Mouse (Mus musculus): ENCODE results near the gene Olfr15. TPM values are rescaled to one million over a fixed set of nuclear protein-coding genes. Genes with fewer than 3 reads are reported as not detected.
A peak's percentile ranks its signal among the peaks of the same experiment; 100 is the strongest.

The Olfr15 gene
- polyA plus RNA-seq, 1 experiment, result not detected

DNA sequence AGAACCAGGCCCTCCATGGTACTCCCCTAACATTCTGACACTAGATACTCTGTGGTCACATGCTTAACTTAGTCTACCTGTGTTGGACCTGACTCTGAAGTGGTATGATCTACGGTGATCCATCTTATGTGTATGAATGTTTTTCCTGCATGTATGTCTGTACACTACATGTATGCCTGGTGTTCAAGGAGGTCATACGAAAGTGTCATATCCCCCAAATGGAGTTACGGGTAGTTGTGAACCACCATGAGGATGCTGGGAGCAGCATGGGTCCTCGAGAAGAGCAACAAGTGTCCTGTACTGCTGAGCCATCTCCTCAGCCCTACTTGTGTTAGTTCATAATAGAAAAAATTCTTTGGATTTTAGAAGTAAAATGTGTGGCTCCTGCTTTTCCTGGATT is 45.7 kb downstream of the Olfr15 start:
- H3K79me2 ChIP-seq (ENCODE audit: control insufficient read depth, insufficient read depth), result peaks cover 7% of the 10 kb centered on the region
- peaks cover 12% of the 10 kb centered on the region for H3K36me3 ChIP-seq (ENCODE audit: control insufficient read depth, insufficient read depth)
- TF ChIP-seq MYOD1 (IDR thresholded peaks at IDR 0.05; ENCODE audit: control insufficient read depth in 1 of 3, insufficient read length in 2 of 3, low read depth in 2 of 3), result no peak
- TF ChIP-seq MYOG (IDR thresholded peaks at IDR 0.05; ENCODE audit: control insufficient read depth in 1 of 3, insufficient read depth in 1 of 3, insufficient read length in 2 of 3, low read depth in 2 of 3), result no peak
- no peak for TF ChIP-seq CEBPB (IDR thresholded peaks at IDR 0.05; ENCODE audit: insufficient read depth, poor library complexity, severe bottlenecking)
- no peak for TF ChIP-seq USF1 (IDR thresholded peaks at IDR 0.05; ENCODE audit: low read depth)
- no peak for TF ChIP-seq POLR2AphosphoS2 (IDR thresholded peaks at IDR 0.05; ENCODE audit: insufficient read length, low read depth)
- TF ChIP-seq MAX (IDR thresholded peaks at IDR 0.05; ENCODE audit: low read depth), result no peak
- TF ChIP-seq TCF12 (IDR thresholded peaks at IDR 0.05; ENCODE audit: insufficient read depth, poor library complexity, severe bottlenecking), result no peak
- no peak for TF ChIP-seq POLR2A (IDR thresholded peaks at IDR 0.05; ENCODE audit: insufficient read length, low read depth)
- TF ChIP-seq TCF3 (IDR thresholded peaks at IDR 0.05; ENCODE audit: insufficient read length, low read depth), result no peak
- no peak for TF ChIP-seq REST (IDR thresholded peaks at IDR 0.05; ENCODE audit: insufficient read depth, insufficient read length)
- TF ChIP-seq E2F4 (IDR thresholded peaks at IDR 0.05; ENCODE audit: insufficient read depth), result no peak
- TF ChIP-seq SRF (IDR thresholded peaks at IDR 0.05; ENCODE audit: control insufficient read depth, insufficient read length, low read depth), result no peak
- no peaks in the 10 kb centered on the region for H3K27me3 ChIP-seq (ENCODE audit: control insufficient read depth, insufficient read depth, insufficient read length)
- H3K4me3 ChIP-seq, result no peak overlapping the region
- H3ac ChIP-seq (ENCODE audit: control insufficient read depth, insufficient read length), result no peak overlapping the region
- no peak overlapping the region for H3K4me2 ChIP-seq (ENCODE audit: low read depth)

DNA sequence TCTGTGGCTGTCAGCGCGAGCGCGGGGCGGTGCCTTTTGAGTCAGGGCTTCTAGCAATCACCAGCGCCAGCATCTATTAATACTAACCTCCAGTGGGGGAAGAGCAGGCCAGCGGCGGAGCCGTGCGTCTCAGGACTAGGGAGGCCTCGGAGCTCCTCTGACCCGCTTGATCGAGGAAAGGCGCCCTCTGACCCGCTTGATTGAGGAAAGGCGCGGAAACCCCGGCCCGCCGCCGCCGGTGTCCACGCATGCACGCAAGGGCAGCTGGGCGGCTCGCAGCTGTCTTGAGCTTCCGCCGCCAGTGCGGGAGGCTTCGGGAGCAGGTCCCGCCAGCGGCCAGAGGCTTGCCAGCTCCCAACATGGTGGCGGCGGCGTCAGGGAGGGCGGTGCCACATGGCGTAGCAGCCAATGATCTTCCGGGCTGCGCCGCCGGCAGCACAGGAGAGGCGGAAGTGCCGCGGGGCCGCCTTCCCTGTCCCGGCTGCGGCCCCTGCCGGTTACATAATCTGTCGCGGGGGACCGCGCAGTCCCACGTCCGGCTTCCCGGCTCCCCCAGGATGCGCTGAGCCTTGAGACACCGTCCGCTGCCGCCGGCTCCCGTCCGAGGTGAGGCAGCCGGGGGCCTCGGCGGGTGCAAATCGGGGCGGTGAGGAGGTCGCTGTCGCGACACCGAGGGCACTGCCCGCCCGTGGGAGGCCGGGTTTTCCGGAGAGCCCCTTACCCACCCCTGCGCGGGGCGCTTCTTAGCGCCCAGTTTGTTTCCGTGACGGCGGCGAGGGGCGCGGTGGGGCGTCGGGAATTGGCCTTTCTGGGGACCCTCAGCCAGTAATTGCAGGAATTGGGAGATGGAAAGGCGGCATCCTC is 53.8 kb downstream of the Olfr15 start, which contains the start of the genes Zfp597 and Gm20695:
Zfp597 (minus strand) TSS at position 361 of the 864 bp plus-strand sequence.
Gm20695 (plus strand) TSS at position 448 of the 864 bp plus-strand sequence.
- peaks cover 2% of the 10 kb centered on the region for H3K36me3 ChIP-seq (ENCODE audit: control insufficient read depth, insufficient read depth)
- H3K4me3 ChIP-seq, result peak within 1 kb of the TSS; percentile 75

DNA sequence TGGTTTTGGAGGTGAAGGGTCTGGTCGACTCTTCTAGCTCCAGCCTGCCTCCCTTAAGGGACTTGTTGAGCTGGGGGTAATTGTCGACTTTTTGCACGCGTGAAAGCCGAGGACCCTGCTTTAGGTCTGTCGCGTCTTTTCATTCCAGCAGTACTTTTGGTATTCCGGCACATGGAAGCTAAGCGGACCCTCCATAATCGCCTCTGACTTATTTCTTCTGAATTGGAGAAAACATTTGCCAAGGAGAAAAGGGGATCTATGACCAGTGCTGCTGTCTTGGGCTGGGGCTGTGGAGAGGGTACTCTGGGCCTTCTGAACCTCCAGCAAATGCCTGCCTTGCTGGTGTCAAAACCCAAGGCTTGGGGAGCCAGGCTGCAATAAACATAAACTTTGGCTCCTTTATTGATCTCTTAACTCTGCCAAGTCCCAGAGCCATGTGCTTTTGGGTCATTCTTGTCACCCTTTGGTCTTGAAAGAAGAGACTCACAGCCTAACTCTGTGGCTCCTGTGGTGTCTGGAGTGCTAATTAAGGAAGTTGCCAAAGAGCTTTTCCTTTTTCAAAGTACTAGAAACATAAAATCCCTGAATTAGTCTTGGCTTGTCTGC is 54.5 kb downstream of the Olfr15 start:
- TF ChIP-seq SRF (IDR thresholded peaks at IDR 0.05; ENCODE audit: control insufficient read depth, insufficient read length, low read depth), result no peak
- TF ChIP-seq REST (IDR thresholded peaks at IDR 0.05; ENCODE audit: insufficient read depth, insufficient read length), result no peak
- no peak for TF ChIP-seq CEBPB (IDR thresholded peaks at IDR 0.05; ENCODE audit: insufficient read depth, poor library complexity, severe bottlenecking)
- TF ChIP-seq E2F4 (IDR thresholded peaks at IDR 0.05; ENCODE audit: insufficient read depth), result no peak
- TF ChIP-seq MAX (IDR thresholded peaks at IDR 0.05; ENCODE audit: low read depth), result no peak
- TF ChIP-seq POLR2AphosphoS2 (IDR thresholded peaks at IDR 0.05; ENCODE audit: insufficient read length, low read depth), result no peak
- TF ChIP-seq MYOD1 (IDR thresholded peaks at IDR 0.05; ENCODE audit: control insufficient read depth in 1 of 3, insufficient read length in 2 of 3, low read depth in 2 of 3), result no peak
- no peak for TF ChIP-seq TCF3 (IDR thresholded peaks at IDR 0.05; ENCODE audit: insufficient read length, low read depth)
- no peaks in the 10 kb centered on the region for H3K27me3 ChIP-seq (ENCODE audit: control insufficient read depth, insufficient read depth, insufficient read length)
- H3K4me2 ChIP-seq (ENCODE audit: low read depth), result peak overlapping the region; percentile 87
- H3ac ChIP-seq (ENCODE audit: control insufficient read depth, insufficient read length), result peak overlapping the region; percentile 66
- H3K4me3 ChIP-seq, result peak overlapping the region; percentile 75
- no peaks in the 10 kb centered on the region for H3K36me3 ChIP-seq (ENCODE audit: control insufficient read depth, insufficient read depth)
- peaks cover 58% of the 10 kb centered on the region for H3K79me2 ChIP-seq (ENCODE audit: control insufficient read depth, insufficient read depth)

More for the DNA sequence above, 53.8 kb downstream of the Olfr15 start, which contains the start of the genes Zfp597 and Gm20695:
- Histone ChIP-seq H3K4me2 (ENCODE audit: low read depth) (peak within 1 kb of the TSS; percentile 87), H3K79me2 (ENCODE audit: control insufficient read depth, insufficient read depth) (peaks cover 55% of the 10 kb centered on the region), H3K27me3 (ENCODE audit: control insufficient read depth, insufficient read depth, insufficient read length) (no peaks in the 10 kb centered on the region), H3ac (ENCODE audit: control insufficient read depth, insufficient read length) (peak within 1 kb of the TSS; percentile 66)
- TF ChIP-seq CEBPB (IDR thresholded peaks at IDR 0.05; ENCODE audit: insufficient read depth, poor library complexity, severe bottlenecking) (no peak), MYOD1 (IDR thresholded peaks at IDR 0.05; ENCODE audit: control insufficient read depth in 1 of 3, insufficient read length in 2 of 3, low read depth in 2 of 3) (peak in 2 of 3 experiments; percentile 72 to 82), SRF (IDR thresholded peaks at IDR 0.05; ENCODE audit: control insufficient read depth, insufficient read length, low read depth) (peak; percentile 70), POLR2AphosphoS2 (IDR thresholded peaks at IDR 0.05; ENCODE audit: insufficient read length, low read depth) (peak; percentile 32), MYOG (IDR thresholded peaks at IDR 0.05; ENCODE audit: control insufficient read depth in 1 of 3, insufficient read depth in 1 of 3, insufficient read length in 2 of 3, low read depth in 2 of 3) (peak in 2 of 3 experiments; percentile 89 to 92), TCF12 (IDR thresholded peaks at IDR 0.05; ENCODE audit: insufficient read depth, poor library complexity, severe bottlenecking) (no peak), POLR2A (IDR thresholded peaks at IDR 0.05; ENCODE audit: insufficient read length, low read depth) (peak; percentile 59)

DNA sequence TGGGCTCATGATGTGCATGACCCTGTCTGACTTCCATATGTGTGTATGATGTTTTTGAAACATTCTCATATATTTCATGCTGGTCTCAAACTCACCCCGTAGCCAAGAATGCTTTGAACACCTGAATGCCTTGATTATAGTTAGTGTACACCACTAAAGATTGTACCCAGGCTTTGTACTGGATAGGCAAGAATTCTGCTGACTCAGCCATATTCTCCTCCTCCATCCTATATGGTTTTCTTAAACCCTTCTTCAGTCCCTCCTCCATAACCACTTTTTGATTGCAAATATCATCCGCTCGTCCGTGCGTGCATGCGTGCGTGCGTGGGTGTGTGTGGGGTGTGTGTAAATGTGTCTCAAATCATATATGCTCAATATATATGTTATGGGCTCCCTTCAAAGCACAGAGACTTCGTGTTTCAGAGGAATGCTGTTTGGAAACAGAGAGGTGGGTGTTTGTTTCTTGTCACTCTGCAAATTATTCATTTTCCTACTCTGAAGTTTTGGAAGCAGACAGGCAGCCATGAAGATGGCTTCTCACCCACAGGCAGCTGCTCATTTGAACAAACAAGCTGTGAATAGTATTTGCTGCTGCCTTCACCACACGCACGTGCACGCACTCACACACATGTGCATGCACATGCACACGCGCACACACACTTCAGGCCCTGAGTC is 61.1 kb downstream of the Olfr15 start:
- Histone ChIP-seq H3K4me3 (no peak overlapping the region), H3ac (ENCODE audit: control insufficient read depth, insufficient read length) (no peak overlapping the region)

More for the DNA sequence above, 61.1 kb downstream of the Olfr15 start:
- Histone ChIP-seq H3K27me3 (ENCODE audit: control insufficient read depth, insufficient read depth, insufficient read length) (no peaks in the 10 kb centered on the region), H3K79me2 (ENCODE audit: control insufficient read depth, insufficient read depth) (peaks cover 34% of the 10 kb centered on the region), H3K36me3 (ENCODE audit: control insufficient read depth, insufficient read depth) (peaks cover 7% of the 10 kb centered on the region), H3K4me2 (ENCODE audit: low read depth) (no peak overlapping the region)
- TF ChIP-seq POLR2AphosphoS2 (IDR thresholded peaks at IDR 0.05; ENCODE audit: insufficient read length, low read depth) (no peak), E2F4 (IDR thresholded peaks at IDR 0.05; ENCODE audit: insufficient read depth) (no peak), MYOG (IDR thresholded peaks at IDR 0.05; ENCODE audit: control insufficient read depth in 1 of 3, insufficient read depth in 1 of 3, insufficient read length in 2 of 3, low read depth in 2 of 3) (no peak), POLR2A (IDR thresholded peaks at IDR 0.05; ENCODE audit: insufficient read length, low read depth) (no peak), MAX (IDR thresholded peaks at IDR 0.05; ENCODE audit: low read depth) (no peak), CEBPB (IDR thresholded peaks at IDR 0.05; ENCODE audit: insufficient read depth, poor library complexity, severe bottlenecking) (no peak), SRF (IDR thresholded peaks at IDR 0.05; ENCODE audit: control insufficient read depth, insufficient read length, low read depth) (no peak), TCF12 (IDR thresholded peaks at IDR 0.05; ENCODE audit: insufficient read depth, poor library complexity, severe bottlenecking) (no peak), USF1 (IDR thresholded peaks at IDR 0.05; ENCODE audit: low read depth) (no peak)

Measured in myocyte (in vitro differentiated cells).